Mouse (Mus musculus): ENCODE results near the gene Smc3.
A peak's percentile ranks its signal among the peaks of the same experiment; 100 is the strongest.
"Not testable (repeated sequence)": the region's sequence is repeated elsewhere in the genome, so short reads cannot be mapped to it uniquely, and the experiment has no call there.

Smc3 gene

DNA sequence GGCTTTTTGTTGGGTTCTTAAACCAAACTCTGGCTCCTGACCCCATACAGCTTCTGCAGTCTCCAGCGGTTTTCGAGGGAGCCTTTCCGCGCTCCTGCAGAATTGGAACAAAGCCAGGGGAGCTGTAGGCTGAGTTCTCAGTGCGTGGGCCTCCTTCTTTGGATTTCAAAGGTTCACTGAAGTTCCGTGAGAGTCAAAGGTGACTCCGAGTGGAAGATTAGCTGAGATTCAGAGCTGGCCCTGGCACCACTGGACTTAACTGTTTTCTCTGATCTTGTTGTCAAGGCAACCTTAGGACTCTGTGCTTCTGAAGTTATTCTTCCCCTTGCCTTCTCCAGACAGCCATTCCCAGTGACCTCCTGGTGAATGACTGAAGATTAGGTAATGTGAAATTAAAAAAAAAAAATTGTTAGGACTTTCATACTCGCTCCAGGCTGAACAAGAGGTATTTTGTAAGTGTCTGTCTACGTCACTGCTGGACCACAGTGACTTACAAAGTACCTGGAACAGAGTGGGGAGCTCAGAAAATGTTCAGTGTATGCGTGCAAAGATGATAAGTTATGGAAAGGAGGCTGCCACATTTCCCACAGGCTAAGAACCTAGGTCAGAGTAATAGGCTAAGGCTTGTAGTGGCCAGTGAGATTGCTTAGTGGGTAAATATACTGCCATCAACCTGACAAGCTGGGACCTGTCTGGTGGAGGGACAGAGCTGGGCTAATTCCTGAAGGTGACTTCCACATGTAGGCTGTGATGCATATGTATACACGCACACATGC lies 23.0 kb upstream of the Smc3 start:
- no peak for DNase-seq

DNA sequence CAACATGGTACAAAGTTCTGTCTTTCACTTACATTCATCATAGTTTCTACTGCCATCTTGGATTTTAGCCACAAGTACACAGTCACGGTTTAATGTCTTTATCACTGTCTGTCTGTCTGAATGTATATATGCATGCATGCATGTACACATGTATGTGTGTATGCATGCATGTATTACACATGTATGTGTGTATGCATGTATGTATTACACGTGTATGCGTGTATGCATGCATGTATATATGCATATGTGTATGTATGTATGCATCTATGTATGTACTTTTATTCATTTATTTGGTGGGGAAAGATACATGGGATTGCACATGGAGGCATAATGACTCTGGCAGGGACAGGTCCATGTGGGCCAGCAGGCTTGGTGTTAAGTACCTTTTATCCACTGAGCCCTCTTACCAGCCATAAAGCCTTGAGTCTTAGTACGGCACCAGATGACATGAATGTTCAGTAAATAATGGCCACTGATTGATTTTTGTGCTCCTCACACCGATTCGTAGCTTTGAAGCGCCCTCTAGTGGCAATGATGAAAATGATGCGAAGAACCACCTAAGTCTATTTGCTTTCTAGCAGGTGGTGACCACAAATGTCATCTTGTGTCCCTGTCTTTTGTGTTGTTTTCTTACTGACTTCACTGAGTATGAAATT lies 21.5 kb upstream of the Smc3 start:
- peak; percentile 79 for DNase-seq

DNA sequence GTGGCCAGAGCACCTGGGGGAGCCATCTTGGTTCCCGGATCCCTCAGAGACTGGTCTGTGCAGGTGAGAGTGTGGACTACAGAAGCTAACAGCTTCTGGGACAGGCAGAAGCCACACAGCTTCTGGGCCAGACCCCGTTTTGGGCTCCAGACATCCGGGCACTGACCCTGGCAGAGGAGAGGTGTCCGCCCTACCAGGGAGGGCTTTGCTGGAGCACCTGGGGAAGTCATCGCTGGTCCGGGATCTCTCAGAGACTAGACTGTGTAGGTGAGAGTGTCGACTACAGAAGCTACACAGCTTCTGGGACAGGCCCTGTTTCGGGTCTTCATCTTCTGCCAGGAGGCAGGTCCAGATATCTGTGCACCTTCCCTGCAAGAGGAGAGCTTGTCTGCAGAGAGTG lies 19.9 kb upstream of the Smc3 start:
- DNase-seq: not testable (repeated sequence)

DNA sequence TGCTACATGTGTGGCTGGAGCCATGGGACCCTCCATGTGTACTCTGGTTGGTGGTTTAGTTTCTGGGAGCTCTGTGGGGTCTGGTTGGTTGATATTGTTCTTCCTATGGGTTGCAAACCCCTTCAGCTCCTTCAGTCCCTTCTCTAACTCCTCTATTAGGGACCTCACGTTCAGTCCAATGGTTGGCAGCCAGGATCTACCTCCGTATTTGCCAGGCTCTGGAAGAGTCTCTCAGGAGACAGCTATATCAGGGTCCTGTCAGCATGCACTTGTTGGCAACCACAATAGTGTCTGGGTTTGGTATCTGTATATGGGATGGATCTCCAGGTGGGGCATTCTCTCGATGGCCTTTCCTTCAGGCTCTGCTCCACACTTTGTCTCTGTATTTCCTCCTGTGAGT lies 12.5 kb upstream of the Smc3 start:
- DNase-seq: not testable (repeated sequence)

DNA sequence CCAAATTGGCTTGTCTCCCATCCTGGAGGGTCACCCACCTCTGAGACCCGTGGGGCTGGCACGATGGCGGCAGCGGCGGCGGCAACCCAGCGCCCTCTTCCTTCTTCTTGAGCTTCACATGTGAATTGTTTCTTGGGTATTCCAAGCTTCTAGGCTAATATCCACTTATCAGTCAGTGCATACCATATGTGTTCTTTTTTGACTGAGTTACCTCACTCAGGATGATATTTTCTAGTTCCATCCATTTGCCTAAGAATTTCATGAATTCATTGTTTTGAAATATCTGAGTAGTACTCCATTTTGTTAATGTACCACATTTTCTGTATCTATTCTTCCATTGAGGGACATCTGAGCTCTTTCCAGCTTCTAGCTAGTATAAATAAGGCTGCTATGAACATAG lies 11.2 kb upstream of the Smc3 start, which contains the start of gene Nutf2-ps1:
TSS of gene Nutf2-ps1 (minus strand) at position 101 of the 400 bp plus-strand sequence.
- DNase-seq: not testable (repeated sequence)

DNA sequence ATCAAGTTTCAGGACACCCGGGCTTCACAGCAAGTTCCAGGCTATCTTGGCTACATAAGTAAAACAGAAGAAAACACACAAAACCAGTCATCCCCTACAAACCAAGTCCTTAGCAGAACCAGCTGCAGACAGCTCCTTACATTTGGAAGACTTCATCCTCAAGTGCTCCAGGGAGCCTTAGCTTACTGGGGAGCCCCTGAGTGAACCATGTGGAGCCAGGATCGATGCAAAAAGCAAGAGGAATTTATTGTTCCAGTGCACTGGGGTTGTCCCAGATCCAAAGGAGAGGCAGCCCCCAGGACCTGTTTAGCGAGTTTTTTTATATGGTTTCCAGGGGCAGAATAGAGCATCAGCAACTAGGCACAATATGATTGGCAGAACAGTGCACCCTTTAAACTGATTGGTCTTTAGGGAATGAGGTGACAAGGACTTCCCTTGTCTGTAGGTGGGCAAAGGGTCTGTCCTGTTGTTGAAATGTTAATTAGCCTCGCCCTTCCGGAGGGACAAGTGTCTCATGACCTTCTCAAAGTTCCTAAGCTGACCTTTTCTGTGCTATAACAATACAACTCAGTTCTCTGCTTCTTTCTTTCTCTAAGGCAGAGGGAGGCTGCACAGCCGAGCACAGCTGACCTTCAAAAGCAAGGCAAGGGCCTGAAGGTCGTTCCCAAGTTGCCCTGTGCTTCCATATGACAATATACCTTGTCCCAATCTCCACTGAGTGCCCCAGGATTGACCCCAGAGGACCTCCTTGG lies 3.3 kb upstream of the Smc3 start:
- no peak for DNase-seq

DNA sequence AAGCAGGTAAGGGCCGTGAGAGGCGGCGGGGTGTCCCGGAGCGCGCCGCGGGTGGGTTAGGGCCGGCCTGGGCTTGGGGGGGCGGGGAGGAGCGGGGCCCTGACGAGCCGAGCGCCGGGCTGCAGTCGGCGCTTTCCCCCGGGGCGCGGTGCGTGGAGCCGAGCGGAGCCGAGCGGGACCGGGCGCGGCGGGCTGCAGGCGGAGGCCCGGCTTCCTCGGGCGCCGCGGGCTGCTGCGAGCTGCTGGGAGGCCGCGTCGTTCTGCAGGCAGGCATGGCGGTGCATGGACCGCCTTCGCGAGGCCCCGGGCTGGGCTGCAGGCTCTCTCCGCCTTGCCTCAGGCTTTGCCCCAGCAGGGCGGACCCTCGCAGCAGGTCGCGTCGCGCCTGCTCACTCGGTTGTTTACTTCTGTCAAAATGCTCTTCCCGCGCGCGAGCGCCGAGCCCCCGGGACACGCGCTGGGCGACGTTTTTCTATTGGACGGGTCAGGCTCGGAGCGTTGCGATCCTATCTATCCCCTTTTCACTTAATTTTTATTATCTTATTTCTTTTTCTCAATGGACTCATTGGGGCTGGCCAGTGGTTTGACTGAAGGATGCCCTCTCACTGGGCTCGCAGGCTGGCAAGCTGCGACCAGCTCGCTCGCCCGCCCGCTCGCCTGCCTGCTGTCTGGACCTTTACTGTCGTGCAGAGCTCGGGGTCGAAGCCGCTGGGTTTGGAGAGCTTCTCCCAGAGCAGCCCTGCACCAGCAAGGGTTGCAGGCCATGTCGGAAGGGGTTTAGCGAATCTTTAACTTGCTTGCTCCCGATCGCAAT lies 558 bp downstream of the Smc3 start:
- peak; percentile 74 for DNase-seq

DNA sequence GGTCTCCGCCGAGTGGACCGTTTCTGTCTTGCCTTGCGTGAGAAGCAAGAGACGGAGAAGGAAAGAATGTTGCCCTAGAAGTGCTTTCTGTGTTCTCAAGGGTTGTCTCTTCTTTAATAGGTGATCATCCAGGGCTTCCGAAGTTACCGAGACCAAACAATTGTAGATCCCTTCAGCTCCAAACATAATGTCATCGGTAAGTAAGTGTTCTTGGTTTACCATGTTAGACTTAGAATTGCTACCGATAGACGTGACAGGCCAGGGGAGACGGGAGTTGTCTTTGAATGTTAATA lies 1.1 kb downstream of the Smc3 start:
- no peak for DNase-seq

DNA sequence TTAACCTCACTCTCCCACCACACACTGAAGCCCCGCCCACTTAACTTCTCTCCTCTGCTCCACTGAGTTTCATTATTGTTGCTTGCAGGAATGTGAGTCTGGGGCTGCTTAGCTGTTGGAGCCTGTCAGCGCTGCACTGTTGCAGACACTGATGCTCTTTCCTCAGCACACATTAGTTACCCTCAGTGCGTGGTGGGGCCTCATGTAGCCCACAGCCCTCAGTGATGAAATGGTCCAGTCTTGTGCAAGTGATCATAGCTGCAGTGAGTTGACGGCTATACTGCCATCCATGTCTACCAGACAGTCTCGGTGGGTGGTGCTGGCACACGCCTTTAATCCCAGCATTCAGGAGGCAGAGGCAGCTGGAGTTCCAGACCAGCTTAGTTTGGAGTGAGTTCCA lies 8.7 kb downstream of the Smc3 start:
- DNase-seq: no peak

DNA sequence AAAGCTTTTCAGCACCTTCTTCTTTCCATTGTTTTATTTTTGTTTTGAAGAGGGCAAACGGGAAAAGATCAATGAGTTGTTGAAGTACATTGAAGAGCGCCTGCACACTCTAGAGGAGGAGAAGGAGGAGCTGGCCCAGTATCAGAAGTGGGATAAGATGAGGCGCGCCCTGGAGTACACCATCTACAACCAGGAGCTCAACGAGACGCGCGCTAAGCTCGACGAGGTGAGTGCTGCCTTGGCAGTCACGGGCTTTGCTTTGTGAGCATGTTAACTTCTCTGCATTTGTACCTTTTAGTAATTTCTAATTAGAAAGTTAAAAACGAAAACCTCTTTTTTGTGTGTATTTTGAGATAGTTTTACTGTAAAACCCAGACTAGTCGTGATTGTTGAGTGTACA lies 21.5 kb downstream of the Smc3 start:
- no peak for DNase-seq

DNA sequence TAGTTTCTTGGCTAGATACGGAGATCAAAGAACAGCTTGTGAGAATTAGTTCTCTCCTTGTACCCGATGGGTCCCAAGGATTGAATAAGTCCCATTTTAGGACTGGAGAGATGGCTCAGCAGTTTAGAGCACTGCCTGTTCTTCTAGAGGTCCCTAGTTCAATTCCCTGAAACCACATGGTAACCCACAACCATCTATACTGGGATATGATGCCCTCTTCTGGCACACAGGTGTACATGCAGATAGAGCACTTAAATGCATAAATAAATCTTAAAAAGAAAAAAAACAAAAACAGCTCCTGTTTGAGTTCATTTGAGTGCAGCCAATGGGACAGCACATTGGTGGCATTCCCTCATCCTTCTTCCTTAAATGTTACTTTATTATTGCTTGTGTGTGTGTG lies 37.8 kb downstream of the Smc3 start:
- no peak for DNase-seq

DNA sequence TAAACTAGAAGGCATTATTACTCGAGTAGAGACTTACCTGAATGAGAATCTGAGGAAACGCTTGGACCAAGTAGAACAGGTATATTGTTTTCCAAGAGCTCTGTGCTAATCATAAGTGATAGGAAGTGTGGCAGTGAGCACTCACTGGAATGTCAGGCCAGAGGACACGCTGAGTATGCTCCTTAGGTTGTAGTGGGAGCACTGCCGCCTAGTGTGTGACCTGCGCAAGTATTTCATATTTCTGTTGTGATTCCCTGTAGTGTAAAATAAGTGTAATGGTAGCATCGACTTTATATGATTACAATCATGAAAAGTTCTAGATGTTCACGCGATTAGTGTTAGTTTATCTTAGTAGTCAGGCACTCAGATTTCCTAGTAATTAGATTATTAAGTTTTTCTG lies 38.5 kb downstream of the Smc3 start:
- peak; percentile 8 for DNase-seq

DNA sequence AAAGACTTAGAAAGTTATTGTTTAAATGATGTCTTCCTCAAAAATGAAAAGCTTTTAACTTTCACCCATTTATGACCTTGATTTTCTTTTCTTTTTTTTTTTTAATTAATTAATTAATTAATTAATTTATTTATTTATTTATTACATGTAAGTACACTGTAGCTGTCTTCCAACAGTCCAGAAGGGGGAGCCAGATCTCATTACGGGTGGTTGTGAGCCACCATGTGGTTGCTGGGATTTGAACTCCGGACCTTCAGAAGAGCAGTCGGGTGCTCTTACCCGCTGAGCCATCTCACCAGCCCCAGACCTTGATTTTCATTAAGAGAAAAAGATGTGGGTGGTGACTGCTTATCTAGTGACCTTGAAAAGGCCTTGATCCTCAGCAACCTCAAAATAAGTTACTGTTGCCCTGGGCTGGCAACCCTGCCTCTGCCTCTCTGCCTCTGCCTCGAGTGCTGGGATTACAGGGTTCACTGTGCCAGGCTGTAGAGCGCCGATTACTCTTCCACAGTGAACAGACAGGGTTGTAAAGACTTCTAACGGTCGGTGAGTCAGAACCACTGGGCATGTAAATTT lies 43.9 kb downstream of the Smc3 start:
- DNase-seq: peak; percentile 28

DNA sequence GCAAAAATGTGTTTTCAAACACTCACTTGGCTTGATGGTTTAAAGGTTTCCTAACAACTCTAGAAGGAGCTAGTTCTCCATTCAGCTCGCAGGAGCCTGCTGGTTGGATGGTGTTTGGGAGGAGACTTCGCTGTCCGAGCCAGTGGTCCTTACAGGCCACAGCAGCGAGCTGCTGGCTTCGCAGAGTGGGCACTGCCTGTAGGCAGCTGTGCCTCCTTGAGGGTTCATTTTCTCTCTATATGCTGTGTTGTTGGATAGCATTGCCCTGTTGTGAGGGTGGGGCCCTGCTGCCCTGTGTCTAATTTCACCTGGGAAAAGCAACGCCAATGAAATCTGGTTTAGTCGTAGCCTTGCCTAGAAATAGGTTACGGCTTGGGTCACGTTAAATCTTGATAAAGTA lies 47.1 kb downstream of the Smc3 start:
- DNase-seq: no peak

DNA sequence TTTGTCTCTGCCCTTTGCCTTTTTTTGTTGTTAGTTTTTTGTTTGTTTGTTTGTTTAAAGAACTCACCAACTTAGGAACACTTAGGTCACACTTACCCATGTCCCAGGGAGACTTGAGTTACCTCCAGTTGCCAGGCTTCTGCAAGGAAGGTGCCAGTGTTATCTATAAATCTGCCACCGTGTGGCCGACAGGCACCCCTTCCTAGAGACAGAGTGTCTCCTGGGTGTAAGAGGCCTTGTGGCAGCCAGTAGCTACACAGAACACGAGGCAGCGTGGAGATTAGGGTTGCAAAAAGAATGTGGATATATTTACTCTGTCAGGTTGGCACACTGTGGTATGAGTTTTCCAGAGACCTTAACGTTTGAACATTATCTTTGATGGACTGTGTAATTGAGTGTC lies 47.9 kb downstream of the Smc3 start:
- DNase-seq: no peak

DNA sequence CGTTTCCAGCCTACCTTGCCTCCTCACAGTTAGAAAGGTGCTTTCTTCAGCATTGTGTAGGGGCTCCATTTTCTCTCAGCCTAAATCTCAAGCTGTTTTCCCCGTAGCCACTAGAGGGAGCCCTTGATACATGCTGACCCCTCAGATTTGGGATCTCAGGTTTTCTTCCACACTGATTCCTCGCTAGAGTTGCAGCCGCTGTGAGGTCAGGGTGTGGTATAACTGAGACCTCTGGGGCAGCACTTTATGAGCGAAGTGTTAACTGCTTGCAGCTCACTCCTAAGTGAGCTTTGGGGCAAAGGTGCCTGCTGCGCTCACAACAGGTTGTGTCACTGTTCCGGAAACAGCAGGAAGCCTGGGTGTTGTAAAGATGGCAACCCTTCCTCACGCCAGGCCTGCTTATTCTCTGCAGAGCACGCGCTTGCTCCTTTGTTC lies 48.6 kb downstream of the Smc3 start:
- DNase-seq: peak; percentile 81

DNA sequence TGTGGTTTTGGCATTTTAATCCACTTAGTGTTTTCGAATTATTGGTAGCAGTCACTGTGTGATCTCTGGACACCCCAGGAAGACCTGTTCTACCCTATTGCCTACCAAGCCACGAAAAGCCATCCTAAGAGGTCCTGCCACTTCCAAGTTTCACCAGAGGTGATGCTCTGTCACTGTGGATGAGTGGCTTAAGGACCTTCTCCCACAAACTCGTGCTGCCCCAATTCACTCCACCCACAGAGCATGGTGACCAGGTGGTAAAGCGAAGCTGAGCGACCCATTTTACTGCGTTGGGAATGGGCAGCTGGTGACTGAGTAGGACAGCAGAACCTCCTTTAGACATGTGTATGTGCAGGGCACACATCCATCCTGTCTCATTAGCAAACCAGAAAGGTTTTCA lies 49.2 kb downstream of the Smc3 start:
- DNase-seq: peak; percentile 7

DNA sequence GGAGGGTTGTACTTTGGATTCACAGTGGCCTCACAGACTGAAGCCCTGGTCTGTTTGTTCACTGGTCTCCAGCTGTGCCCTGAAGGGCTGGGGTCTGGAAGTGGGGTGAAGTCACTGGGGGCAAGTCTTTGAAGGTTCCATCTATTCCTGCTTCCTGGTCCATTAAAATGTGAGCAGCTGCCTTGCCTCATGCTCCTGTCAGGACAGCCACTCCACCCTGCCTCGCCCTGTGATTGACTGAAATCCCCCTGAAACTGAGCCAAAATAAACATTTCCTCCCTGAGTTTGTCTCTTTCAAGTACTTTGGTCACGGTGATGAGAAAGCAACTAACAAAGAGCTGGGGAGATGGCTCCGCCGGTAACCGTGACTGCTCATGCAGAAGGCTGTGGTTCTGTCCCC lies 49.6 kb downstream of the Smc3 start:
- peak; percentile 29 for DNase-seq

DNA sequence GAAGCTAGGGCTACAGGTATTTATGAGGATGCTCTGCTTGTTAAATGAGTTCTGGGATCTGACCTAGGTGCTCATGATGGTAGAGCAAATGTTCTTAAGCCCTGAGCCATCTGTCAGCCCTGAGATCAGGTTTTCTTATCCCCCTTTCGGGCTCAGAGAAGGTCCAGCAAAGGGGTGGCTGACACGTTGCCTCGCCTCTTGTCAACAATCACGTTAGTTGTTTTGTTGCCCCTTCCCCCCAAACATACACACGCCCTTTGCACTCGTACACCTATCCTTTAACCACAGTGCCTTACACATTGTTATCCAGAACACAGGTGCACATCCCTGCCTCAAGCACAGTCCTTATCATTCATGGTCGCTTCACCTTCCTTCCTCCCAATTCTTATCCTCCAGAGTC lies 50.7 kb downstream of the Smc3 start:
- no peak for DNase-seq

DNA sequence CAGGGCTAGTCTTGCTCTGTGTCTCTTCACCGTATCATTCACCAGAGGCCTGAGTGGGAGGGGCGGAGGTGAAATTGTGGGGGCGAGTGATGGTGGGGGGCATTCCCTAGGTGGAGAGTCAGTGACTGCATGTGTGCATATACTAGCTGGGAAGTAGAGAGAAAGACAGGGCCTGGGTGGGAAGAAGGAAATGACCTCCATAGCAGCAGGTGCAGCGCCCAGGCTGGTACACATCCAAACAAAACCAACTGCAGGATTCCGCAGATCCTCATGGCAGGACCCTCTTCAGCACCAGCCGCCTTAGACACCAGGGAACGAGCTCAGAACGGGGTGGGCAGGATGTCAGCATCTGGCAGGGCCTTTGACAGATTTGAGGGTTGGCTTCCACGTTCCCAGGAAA lies 52.1 kb downstream of the Smc3 start:
- DNase-seq: no peak

DNA sequence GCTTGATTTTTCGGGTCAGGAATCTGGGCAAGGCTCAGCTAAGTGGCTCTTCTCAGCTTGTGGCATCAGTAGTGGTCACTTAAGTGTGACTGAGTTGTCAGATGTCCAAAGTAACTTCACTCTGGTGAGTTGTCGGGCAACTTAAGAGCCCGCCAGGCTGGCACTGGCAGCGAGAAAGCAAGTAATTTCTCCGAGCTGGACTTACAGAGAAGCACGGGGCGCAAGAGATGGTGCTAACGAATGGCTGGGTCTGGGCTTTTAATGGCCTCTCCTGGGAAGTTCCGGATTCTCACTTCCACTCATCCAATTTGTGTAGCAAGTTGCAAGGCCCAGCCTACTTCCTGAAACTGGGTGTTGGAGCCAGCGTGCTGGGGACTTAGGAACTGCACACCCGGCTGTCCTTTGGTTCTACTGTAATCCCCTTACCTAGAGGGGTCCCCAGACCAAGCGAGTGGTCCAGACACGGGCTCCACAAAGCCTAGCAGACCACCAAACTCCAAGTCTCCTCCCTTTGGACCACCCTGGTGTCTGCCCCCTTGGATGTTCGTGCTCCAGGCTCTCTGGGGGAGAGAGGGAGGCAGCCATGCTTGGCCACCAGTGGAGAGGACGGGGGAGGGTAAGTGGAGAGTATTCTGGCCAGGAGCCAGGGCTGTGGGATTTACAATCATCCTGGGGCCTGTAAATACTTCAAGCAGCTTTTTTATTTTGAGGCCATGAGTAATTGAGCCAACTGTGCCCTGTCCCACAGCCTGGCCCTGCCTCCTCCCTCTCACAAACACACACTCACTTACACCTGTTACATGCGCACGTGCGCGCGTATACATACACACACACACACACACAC lies 53.6 kb downstream of the Smc3 start:
- peak; percentile 72 for DNase-seq

DNA sequence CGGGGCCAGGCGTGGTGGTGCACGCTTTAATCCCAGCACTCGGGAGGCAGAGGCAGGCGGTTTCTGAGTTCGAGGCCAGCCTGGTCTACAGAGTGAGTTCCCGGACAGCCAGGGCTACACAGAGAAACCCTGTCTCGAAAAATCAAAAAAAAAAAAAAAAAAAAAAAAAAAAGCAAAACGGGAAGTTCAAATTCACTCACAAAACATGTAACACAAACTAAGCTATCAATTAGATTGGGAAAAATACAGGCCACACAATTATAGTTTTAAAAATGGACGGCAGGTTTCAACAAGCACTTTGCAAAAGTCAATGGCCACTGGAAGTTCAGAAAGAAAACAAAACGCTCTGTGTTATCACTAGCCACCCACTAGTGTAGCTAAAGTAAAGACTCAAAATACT lies 56.2 kb downstream of the Smc3 start:
- DNase-seq: not testable (repeated sequence)
